Mouse (Mus musculus): ENCODE measurements around the gene Dnah12.

DNA sequence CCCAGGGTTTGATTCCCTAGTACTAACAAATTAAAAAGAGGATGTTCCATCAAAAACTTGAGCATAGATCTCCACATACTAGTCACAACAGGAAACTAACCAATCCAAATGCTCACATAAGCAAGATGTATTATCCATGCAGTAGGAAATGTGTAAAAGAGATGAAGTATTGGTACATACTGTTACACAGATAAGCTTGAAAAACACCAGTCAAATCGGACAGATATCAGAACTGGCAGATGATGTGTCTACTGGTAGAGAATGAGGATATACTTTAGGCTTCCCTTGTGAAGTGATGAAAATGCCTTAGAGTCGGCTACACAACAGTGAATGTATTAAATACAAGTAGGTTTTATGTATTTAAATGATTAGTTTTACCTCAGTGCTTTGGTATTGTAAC lies 30.6 kb upstream of the Dnah12 start:
- TF ChIP-seq CTCF (IDR thresholded peaks at IDR 0.05 in 2 of 3, conservative IDR thresholded peaks at IDR 0.05 in 1 of 3; ENCODE audit: control insufficient read depth in 1 of 3, insufficient read depth in 1 of 3, low read depth in 2 of 3, low read length in 3 of 3, poor library complexity in 1 of 3, severe bottlenecking in 1 of 3) (no peak), ZNF384 (IDR thresholded peaks at IDR 0.05; ENCODE audit: low read depth, low read length) (no peak), MAX (IDR thresholded peaks at IDR 0.05; ENCODE audit: low read length) (no peak)

All from MEL (cell line).